23 mouse cellular contexts compared by ENCODE assay signal in the genomic region with DNA sequence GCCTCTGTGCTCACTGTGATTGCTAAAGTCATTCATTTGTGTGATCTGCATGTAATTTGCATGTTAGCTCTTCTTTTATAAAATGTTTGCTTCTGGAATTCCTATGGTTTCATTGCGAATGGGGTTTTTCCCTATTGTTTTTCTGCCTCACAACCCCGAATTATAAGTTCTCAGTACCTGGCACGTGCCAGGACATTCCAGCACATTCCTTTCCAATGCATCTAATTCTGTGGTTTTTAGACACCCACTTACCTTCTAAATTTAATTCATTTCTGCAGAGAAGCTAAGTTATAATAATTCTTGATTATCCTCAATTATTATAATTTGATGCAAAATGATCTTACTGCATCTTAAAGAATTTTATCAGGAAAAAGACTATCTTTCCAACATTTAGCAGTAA.
"Had no signal": no experiment of that assay in that cellular context is flagged by ENCODE, and none has a peak within 500 bp of the region (broad histone marks: within the 10 kb centered on the region; RNA-seq: fewer than 3 reads in every experiment).

No protein-coding gene starts in this region.

- H3K4me3 ChIP-seq: heart, adult 2 months; heart, embryonic 13.5 days; heart, embryonic 15.5 days; hindbrain, embryonic 13.5 days; hindbrain, embryonic 15.5 days; kidney, embryonic 15.5 days; limb, embryonic 13.5 days; limb, embryonic 15.5 days; liver, embryonic 12.5 days had no signal

- H3K4me1 ChIP-seq: heart, embryonic 13.5 days; heart, embryonic 15.5 days; kidney, embryonic 15.5 days; limb, embryonic 13.5 days; limb, embryonic 15.5 days; liver, embryonic 12.5 days had no signal

- H3K27ac ChIP-seq: heart, adult 2 months; heart, embryonic 13.5 days; heart, embryonic 15.5 days; hindbrain, embryonic 13.5 days; hindbrain, embryonic 15.5 days; hindbrain, postnatal 0 days; kidney, embryonic 15.5 days; kidney, postnatal 0 days; limb, embryonic 13.5 days; limb, embryonic 15.5 days; liver, embryonic 12.5 days; liver, embryonic 14.5 days had no signal

- DNase-seq: gastrocnemius, postnatal 14 days; gastrocnemius, postnatal 36 days; heart, adult 11 months; heart, adult 2 months; heart, postnatal 14 days; heart, postnatal 36 days; kidney, adult 11 months; kidney, adult 2 months; kidney, adult 9 months; kidney, postnatal 14 days; kidney, postnatal 36 days; left cerebral cortex, postnatal 4 days had no signal
